Mouse (Mus musculus) gastrocnemius, postnatal 14 days (tissue): ENCODE data around the gene 1700113H08Rik. TPM values are rescaled to one million over a fixed set of nuclear protein-coding genes. Genes with fewer than 3 reads are reported as not detected.

Source experiments
- DNase-seq: peaks from one replicate; pipeline ENCODE4 v3.0.0; 2021; ENCODE audit warnings: mixed read lengths
- intact Hi-C: fragments of 180-260 bp; cut with DNase I; formaldehyde crosslinking; loops from one replicate; pipeline ENCODE4 v1.15.1; 2025; ENCODE audit warnings: low total_unique reads
- total RNA-seq, 2 experiments: library from RNA; stranded (reverse); gene quantifications; 2 replicates each; pipeline ENCODE4 v1.2.3; 2021

1700113H08Rik gene
- total RNA-seq, 2 experiments from 2014 or later = 0.55 TPM; not detected in 1

- intact Hi-C loops = no loop called here
- DNase-seq = no peak
Observed at GRCm38 (mm10) chr10:87151050-87151449, 93.2 kb downstream of the 1700113H08Rik start.

- intact Hi-C loops = no loop called here
- no peak for DNase-seq
Observed at GRCm38 (mm10) chr10:87153731-87154505, 96.1 kb downstream of the 1700113H08Rik start.

- intact Hi-C loops = no loop called here
Observed at GRCm38 (mm10) chr10:87159781-87160180, 101.9 kb downstream of the 1700113H08Rik start.

GRCm38 (mm10) chr10:87196123-87196756 is 138.4 kb downstream of the 1700113H08Rik start:
- intact Hi-C loops = no loop called here
- no peak for DNase-seq

More at GRCm38 (mm10) chr10:87159781-87160180, 101.9 kb downstream of the 1700113H08Rik start:
- no peak for DNase-seq

- no peak for DNase-seq
- intact Hi-C loops = no loop called here
Observed at GRCm38 (mm10) chr10:87198720-87199119, 140.9 kb downstream of the 1700113H08Rik start.

- DNase-seq = no peak
- intact Hi-C loops = no loop called here
Observed at GRCm38 (mm10) chr10:87209466-87209865, 151.6 kb downstream of the 1700113H08Rik start.

- no peak for DNase-seq
- intact Hi-C loops = no loop called here
Observed at GRCm38 (mm10) chr10:87211046-87211445, 153.2 kb downstream of the 1700113H08Rik start.

- DNase-seq = no peak
- intact Hi-C loops = no loop called here
Observed at GRCm38 (mm10) chr10:87212854-87213253, 155.0 kb downstream of the 1700113H08Rik start.

GRCm38 (mm10) chr10:87230071-87230910 is 172.4 kb downstream of the 1700113H08Rik start:
- no peak for DNase-seq
- intact Hi-C loops = no loop called here

GRCm38 (mm10) chr10:87239332-87240008 is 181.6 kb downstream of the 1700113H08Rik start:
- intact Hi-C loops = no loop called here
- DNase-seq = no peak

GRCm38 (mm10) chr10:87271724-87272123 is 213.9 kb downstream of the 1700113H08Rik start:
- DNase-seq = no peak

GRCm38 (mm10) chr10:87272133-87272622 is 214.3 kb downstream of the 1700113H08Rik start:
- no peak for DNase-seq
- intact Hi-C loops = no loop called here

More at GRCm38 (mm10) chr10:87271724-87272123, 213.9 kb downstream of the 1700113H08Rik start:
- intact Hi-C loops = no loop called here

- intact Hi-C loops = no loop called here
- DNase-seq = no peak
Observed at GRCm38 (mm10) chr10:87275075-87275474, 217.2 kb downstream of the 1700113H08Rik start.

Other genes with a start within 250 kb of the 1700113H08Rik start
- gene Stab2, start 50.0 kb upstream of the 1700113H08Rik start, total RNA-seq = under 1 TPM; 0.66 to 0.91 TPM